Mouse (Mus musculus): ENCODE results near the gene Pot1b. TPM values are rescaled to one million over a fixed set of nuclear protein-coding genes. Genes with fewer than 3 reads are reported as not detected.

Pot1b gene
- 7.7 TPM for polyA plus RNA-seq (2014; fragmentation: Illumina TruSeq; extraction: RNeasy Lipid Tissue Mini Kit (QIAGEN cat#74804); ENCODE audit: low read depth, low replicate concordance)

GRCm38 (mm10) chr17:55711984-55712811, at the start of gene Pot1b:
TSS of gene Pot1b (minus strand) at chr17:55712628.

GRCm38 (mm10) chr17:55749786-55750185, 37.4 kb upstream of the Pot1b start, which contains the start of gene Adgre4:
TSS of gene Adgre4 (plus strand) at chr17:55749984.

DNA sequence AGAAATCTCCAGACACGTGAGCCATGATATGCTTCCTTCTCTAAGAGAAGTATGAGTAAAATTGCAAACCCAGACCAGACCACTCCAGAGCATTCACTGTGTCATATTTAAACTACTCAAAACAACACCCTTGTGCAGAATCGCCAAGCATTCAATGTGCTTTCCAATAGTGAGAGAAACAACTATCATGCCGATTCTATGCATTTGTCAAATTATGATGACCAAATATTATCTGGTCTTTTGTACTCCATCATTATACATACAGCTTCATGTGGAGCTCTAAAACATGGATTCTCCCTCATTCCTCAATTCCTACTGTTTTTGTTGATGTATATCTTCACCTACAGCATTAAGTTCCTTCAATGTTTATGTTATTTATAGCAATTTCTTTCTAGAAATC, 87.3 kb downstream of the Pot1b start, which contains the start of gene Vmn2r118:
Gene Vmn2r118, minus strand, starts transcription at position 101 of the 400 bp plus-strand sequence.

Other genes starting within 250 kb of the Pot1b start
- not detected for gene Vmn2r118, start 87.4 kb downstream of the Pot1b start, polyA plus RNA-seq (2014; fragmentation: Illumina TruSeq; extraction: RNeasy Lipid Tissue Mini Kit (QIAGEN cat#74804); ENCODE audit: low read depth, low replicate concordance)
- gene Adgre4, start 37.4 kb upstream of the Pot1b start, polyA plus RNA-seq (2014; fragmentation: Illumina TruSeq; extraction: RNeasy Lipid Tissue Mini Kit (QIAGEN cat#74804); ENCODE audit: low read depth, low replicate concordance) = 0.37 TPM
- gene Zfp119a, start 166.3 kb upstream of the Pot1b start, polyA plus RNA-seq (2014; fragmentation: Illumina TruSeq; extraction: RNeasy Lipid Tissue Mini Kit (QIAGEN cat#74804); ENCODE audit: low read depth, low replicate concordance) = 4.1 TPM
- gene Zfp959, start 179.5 kb upstream of the Pot1b start, polyA plus RNA-seq (2014; fragmentation: Illumina TruSeq; extraction: RNeasy Lipid Tissue Mini Kit (QIAGEN cat#74804); ENCODE audit: low read depth, low replicate concordance) = 5.3 TPM
- gene Zfp119b, start 236.9 kb upstream of the Pot1b start, polyA plus RNA-seq (2014; fragmentation: Illumina TruSeq; extraction: RNeasy Lipid Tissue Mini Kit (QIAGEN cat#74804); ENCODE audit: low read depth, low replicate concordance) = 3.5 TPM
- 0.68 TPM for gene Ebi3, start 240.0 kb upstream of the Pot1b start, polyA plus RNA-seq (2014; fragmentation: Illumina TruSeq; extraction: RNeasy Lipid Tissue Mini Kit (QIAGEN cat#74804); ENCODE audit: low read depth, low replicate concordance)
- 7.9 TPM for gene Yju2, start 246.5 kb upstream of the Pot1b start, polyA plus RNA-seq (2014; fragmentation: Illumina TruSeq; extraction: RNeasy Lipid Tissue Mini Kit (QIAGEN cat#74804); ENCODE audit: low read depth, low replicate concordance)

Measured in heart, adult 10 weeks (tissue).